Mouse (Mus musculus) T-helper 1 cell (primary cell): Measurements from ENCODE around the gene Fah.

Experiments used
- in situ Hi-C: fragments of 300-600 bp; cut with MboI, MseI; formaldehyde crosslinking; loops from one replicate; pipeline ENCODE4 v1.15.1; 2025; ENCODE audit warnings: high pct_unique_total_duplicates

The Fah gene

DNA sequence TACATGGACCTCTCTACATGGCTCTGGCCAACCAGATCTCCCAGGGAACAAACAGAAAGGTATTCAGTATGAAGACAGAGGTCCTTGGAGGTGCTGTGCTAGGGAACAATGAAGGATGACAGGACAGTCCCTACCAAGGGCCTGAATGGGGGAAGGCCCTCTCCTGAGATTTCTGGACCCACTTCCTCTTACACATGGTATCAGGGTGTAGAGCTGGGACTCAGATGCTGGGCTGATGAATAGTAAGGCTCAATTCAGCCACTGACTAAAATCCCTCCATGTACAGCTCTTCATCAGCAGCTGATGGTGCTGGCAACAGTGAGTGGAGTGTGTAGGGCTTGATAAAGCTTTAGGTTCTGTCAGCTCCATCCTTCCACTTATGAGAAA lies 11.6 kb downstream of the Fah start:
- in situ Hi-C loops = loop anchor here (5.0 kb wide), 2 partner anchors 152 to 182 kb away; no protein-coding TSS in a partner anchor

DNA sequence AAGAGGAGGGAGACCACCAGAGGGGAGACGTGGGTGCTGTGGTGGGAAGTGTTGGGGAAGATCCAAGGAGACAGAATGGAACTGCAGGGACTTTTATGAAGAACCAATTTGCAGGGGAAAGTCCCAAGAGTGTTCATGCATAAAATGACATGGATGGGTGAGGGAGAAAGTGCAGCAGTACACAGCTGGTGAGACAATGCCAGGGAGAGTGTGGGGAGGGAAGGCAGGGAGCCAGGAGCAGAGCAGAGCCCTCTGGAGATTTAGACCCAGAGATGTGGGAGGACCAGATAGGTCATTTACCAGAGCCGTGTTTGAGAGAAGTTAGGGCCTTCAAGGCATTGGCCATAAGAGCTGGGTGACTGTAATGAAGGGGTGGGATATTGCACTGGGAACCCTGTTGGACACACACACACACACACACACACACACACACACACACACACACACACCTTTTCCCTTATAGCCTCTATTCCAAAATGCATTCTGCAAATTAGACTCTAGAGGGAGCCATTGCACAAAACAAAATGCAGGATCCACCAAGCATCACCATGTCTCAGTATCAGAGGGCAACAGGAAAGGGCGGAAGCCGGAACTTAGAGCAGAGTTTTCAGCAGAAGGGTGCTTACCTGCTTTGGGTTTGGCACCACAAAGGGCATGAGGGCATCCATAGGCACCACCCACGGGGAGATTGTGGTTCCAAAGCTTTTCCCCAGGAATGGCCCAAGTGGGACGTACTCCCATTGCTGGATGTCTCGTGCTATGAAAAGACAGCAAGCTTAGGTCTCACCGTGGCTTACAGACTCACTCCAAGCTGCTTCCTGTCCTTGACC lies 12.2 kb downstream of the Fah start:
- in situ Hi-C loops = loop anchor here (5.0 kb wide), 2 partner anchors 153 to 183 kb away; no protein-coding TSS in a partner anchor

- in situ Hi-C loops = loop anchor here (5.0 kb wide), 2 partner anchors 156 to 186 kb away; no protein-coding TSS in a partner anchor
These were observed 15.2 kb downstream of the Fah start for GRCm38 (mm10) chr7:84591347-84591746.

GRCm38 (mm10) chr7:84590622-84591021 lies 15.9 kb downstream of the Fah start:
- in situ Hi-C loops = loop anchor here (5.0 kb wide), 2 partner anchors 157 to 187 kb away; no protein-coding TSS in a partner anchor

DNA sequence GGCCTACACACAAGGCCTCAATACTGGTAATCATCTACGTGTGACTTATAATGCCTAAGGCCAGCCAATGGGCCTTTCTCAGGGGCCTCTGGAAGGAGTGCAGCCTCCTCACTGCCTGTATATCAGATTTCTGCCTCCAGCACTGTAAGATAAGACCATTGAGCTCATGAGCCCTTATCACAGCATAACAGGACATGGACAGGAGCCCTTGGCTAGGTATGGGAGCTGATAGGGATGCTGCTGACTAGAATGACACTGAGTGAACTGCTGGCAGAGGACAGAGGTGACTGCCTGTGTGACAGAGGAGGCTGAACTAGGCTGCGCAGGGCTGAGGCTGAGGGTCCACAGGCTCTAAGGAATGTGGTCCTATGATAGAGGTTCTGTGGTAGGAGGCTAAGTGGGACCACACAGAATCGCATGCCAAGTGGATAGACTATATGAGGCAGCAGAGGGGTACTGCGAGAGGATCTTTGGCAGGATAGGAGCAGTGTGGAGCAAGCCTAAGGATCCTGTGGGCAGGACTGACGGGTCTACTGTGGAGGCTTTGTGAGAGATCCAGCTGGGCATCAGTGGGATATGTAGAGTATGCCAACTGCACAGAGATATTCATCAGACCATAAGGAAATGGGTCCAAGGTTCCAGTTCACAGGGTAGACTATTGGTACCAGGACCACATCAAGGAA lies 19.3 kb downstream of the Fah start:
- in situ Hi-C loops = loop anchor here (10.0 kb wide), 1 partner anchor 1078 kb away; no protein-coding TSS in a partner anchor

- in situ Hi-C loops = loop anchor here (10.0 kb wide), 1 partner anchor 1078 kb away; no protein-coding TSS in a partner anchor
These were observed 20.0 kb downstream of the Fah start for GRCm38 (mm10) chr7:84586360-84587100.

- in situ Hi-C loops = loop anchor here (10.0 kb wide), 1 partner anchor 1080 kb away; no protein-coding TSS in a partner anchor
These were observed 21.4 kb downstream of the Fah start for GRCm38 (mm10) chr7:84585086-84585485.

DNA sequence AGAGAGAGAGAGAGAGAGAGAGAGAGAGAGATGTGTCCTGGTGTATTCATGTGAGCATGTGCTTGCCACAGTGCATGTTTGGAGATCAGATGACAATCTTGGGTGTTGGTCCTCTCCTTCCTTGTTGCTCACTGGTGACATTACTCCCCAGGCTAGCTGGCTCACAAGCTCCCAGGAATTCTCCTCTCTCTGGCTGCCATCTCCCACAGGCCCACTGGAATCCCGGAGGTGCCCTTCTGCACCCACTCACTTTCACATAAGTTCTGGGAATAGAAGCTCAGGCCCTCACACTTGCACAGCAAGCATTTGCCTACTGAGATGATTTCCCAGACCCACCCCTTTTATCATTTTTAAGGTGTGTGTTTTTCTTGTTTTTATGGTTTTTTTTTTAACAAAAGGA lies 26.8 kb downstream of the Fah start:
- in situ Hi-C loops = loop anchor here (10.0 kb wide), 1 partner anchor 1085 kb away; no protein-coding TSS in a partner anchor

DNA sequence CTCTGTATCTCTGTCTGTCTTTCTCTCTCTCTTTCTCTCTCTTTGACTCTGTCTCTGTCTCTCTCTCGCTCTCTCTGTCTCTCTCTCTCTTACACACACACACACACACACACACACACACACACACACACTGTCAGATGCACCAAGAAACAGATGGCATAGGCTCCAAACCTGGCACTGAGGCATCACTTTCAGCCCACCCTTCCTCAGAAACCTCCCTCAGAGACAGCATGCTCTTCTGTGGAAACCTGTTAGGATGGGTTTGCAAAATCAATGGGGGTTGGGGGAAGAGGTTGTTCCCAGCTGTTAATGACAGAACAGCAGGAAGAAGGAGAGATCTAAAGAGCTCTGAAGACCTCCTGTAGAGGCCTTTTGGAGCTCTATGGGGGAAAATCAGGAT lies 27.7 kb downstream of the Fah start:
- in situ Hi-C loops = no loop called here

DNA sequence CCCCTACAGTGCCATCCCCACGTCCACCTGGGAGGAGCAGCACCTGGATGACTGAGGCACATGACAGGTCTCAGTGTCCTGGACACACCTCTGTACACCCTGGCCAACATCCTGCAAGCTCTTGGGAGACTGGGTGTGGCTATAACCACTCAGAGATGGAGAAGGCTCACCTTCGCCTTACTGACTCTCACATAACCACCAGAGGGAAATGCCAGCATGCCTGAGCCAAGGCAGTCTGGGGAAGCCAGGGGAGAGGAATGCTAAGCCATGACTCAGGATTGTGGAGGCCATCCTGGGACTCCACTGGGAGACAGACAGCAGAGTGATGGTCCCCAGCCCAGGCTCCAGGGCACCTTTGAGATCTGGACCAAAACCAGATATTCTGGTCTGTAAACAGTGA lies 29.5 kb downstream of the Fah start:
- in situ Hi-C loops = no loop called here

DNA sequence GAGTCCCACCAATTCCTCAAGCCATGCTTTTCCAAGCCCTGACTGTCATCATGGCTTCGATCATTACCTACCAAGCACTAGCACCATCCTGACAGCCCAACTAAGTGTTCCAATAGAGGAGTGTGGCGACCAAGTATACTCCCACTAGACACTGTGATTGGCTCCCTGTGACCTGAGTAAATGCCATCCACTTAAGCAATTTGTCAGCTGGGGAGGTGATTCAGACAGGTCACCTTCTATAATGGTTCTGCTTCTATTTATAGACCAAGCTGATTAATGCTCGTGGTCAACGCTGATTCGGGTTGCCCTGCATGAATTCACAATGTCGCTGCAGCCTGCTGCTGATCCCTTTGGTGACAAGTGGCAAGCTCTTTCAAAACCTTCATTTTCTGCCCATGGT lies 40.3 kb downstream of the Fah start:
- in situ Hi-C loops = no loop called here

DNA sequence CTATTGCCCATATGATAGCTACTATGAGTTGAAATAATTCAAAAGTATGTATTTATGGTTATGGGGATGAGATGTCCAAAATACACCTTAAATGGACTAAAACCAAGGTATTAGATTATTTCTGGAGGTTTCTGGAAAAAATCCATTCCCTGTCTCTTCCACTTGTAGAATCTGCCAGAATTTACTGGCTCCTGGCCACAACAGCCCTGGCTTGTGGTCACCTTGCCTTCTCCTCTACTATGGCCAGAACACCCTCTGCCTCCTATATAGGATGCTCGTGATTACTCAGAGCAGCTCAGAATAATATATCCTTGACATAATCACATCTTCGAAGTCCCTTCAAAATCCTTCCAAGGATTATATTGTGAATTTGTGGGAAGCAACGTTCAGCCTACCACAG lies 42.3 kb downstream of the Fah start:
- in situ Hi-C loops = no loop called here

- in situ Hi-C loops = no loop called here
These were observed 46.0 kb downstream of the Fah start for GRCm38 (mm10) chr7:84560500-84560899.

- in situ Hi-C loops = no loop called here
These were observed 49.2 kb downstream of the Fah start for GRCm38 (mm10) chr7:84557332-84557731.

GRCm38 (mm10) chr7:84555294-84555693 lies 51.2 kb downstream of the Fah start:
- in situ Hi-C loops = no loop called here

- in situ Hi-C loops = no loop called here
These were observed 55.0 kb downstream of the Fah start for GRCm38 (mm10) chr7:84551472-84551871.

- in situ Hi-C loops = no loop called here
These were observed 59.9 kb downstream of the Fah start for GRCm38 (mm10) chr7:84546667-84547066.

DNA sequence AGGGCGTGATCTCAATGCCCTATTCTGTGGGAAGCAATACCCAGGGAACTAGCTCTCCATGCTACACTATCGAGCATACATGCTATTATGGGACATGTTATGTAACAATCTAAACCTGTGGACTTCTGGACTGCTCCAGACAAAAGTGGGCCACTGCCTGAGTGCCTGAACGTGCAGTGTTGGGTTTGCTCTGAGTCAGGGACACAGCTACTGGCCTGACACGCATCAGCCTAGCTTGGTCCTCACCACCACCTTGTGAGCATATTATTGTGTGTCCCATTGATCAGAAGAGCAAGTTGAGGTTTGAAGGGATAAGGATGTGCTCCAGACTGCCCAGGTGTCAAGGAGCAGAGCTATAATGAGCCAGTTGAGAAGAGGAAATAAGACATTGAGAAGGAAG lies 61.6 kb downstream of the Fah start:
- in situ Hi-C loops = no loop called here
